Mouse (Mus musculus) frontal cortex, postnatal 14 days (tissue): ENCODE measurements around the gene Hif1an.

Experiments used
- DNase-seq, 2 experiments: peaks; one replicate each; pipeline ENCODE4 v3.0.0; 2022; ENCODE audit warnings: low spot score in 2 of 2

Hif1an gene

GRCm38 (mm10) chr19:44564006-44564405 lies 1.4 kb downstream of the Hif1an start:
- DNase-seq, result no peak

GRCm38 (mm10) chr19:44567763-44568162 lies 5.1 kb downstream of the Hif1an start:
- DNase-seq, result no peak

- DNase-seq, result no peak
Observed at GRCm38 (mm10) chr19:44576275-44576674, 13.6 kb downstream of the Hif1an start.

- DNase-seq, result no peak
Observed at GRCm38 (mm10) chr19:44578038-44578437, 15.4 kb downstream of the Hif1an start.

GRCm38 (mm10) chr19:44582103-44582502 lies 19.5 kb downstream of the Hif1an start:
- DNase-seq, result no peak

- DNase-seq, result peak; percentile 80 to 94
Observed at GRCm38 (mm10) chr19:44582638-44583309, 20.1 kb downstream of the Hif1an start.

GRCm38 (mm10) chr19:44588036-44588435 lies 25.4 kb downstream of the Hif1an start:
- no peak for DNase-seq

GRCm38 (mm10) chr19:44589591-44590223 lies 27.1 kb downstream of the Hif1an start:
- DNase-seq, result no peak

GRCm38 (mm10) chr19:44590992-44591391 lies 28.3 kb downstream of the Hif1an start:
- no peak for DNase-seq

- DNase-seq, result no peak
Observed at GRCm38 (mm10) chr19:44591638-44592037, 29.0 kb downstream of the Hif1an start.

GRCm38 (mm10) chr19:44594180-44594579 lies 31.5 kb downstream of the Hif1an start:
- no peak for DNase-seq

- DNase-seq, result peak; percentile 29 to 41
Observed at GRCm38 (mm10) chr19:44618166-44618565, 55.5 kb downstream of the Hif1an start.
